Mouse (Mus musculus) heart, postnatal 0 days (tissue): Measurements from ENCODE around the gene Gm3594. TPM values are rescaled to one million over a fixed set of nuclear protein-coding genes. Genes with fewer than 3 reads are reported as not detected.
"Not testable (repeated sequence)": the region's sequence is repeated elsewhere in the genome, so short reads cannot be mapped to it uniquely, and the experiment has no call there.

Experiments used
- ATAC-seq: fragments of 200-750 bp; cut with Nextera tagmentation; 2 replicates; pipeline ENCODE4 v1.8.0; 2017; ENCODE audit warnings: low read depth, moderate number of reproducible peaks, moderate library complexity; ENCODE audit not compliant: insufficient read depth
- DNase-seq: peaks from one replicate; pipeline ENCODE4 v3.0.0-alpha.2; 2016; ENCODE audit warnings: low spot score
- H3K27ac ChIP-seq: fragments of 300-500 bp; sonication (generic); 2 replicates; pipeline ENCODE4 v1.5.1; 2014; ENCODE audit warnings: low read depth, mild to moderate bottlenecking
- H3K27me3 ChIP-seq: fragments of 300-500 bp; sonication (generic); 2 replicates; pipeline ENCODE4 v1.6.1; 2014; ENCODE audit warnings: low read length, mixed read lengths; ENCODE audit not compliant: control insufficient read depth, insufficient read depth
- H3K36me3 ChIP-seq: fragments of 300-500 bp; sonication (generic); replicated peaks from 2 replicates; pipeline ENCODE4 v1.6.1; 2014; ENCODE audit warnings: low read length, mixed read lengths; ENCODE audit not compliant: control insufficient read depth, insufficient read depth
- H3K4me1 ChIP-seq: fragments of 300-500 bp; sonication (generic); 2 replicates; pipeline ENCODE4 v1.6.1; 2014; ENCODE audit warnings: antibody characterized with exemption; ENCODE audit not compliant: control insufficient read depth, insufficient read depth
- H3K4me2 ChIP-seq: fragments of 300-500 bp; sonication (generic); 2 replicates; pipeline ENCODE4 v1.6.1; 2014; ENCODE audit warnings: low read depth, mild to moderate bottlenecking, low read length, moderate library complexity
- H3K4me3 ChIP-seq: fragments of 300-500 bp; sonication (generic); 2 replicates; pipeline ENCODE4 v1.5.1; 2014; ENCODE audit warnings: low read depth, low read length
- H3K9ac ChIP-seq: fragments of 300-500 bp; sonication (generic); replicated peaks from 2 replicates; pipeline ENCODE4 v1.6.1; 2014; ENCODE audit warnings: low read depth, low read length, mixed read lengths
- H3K9me3 ChIP-seq: fragments of 300-500 bp; sonication (generic); replicated peaks from 2 replicates; pipeline ENCODE4 v1.6.1; 2016; ENCODE audit warnings: low read length; ENCODE audit not compliant: control insufficient read depth
- WGBS: fragments of 180-500 bp; shearing (Covaris S2); extraction: QIAGEN DNeasy Blood & Tissue Kit; methylation state at CpG from one replicate; pipeline ENCODE4 v1.1.7; 2014; 5-methylcytosine and 5-hydroxymethylcytosine counted together
- polyA plus RNA-seq: library from polyadenylated mRNA; unstranded; fragments of >200 nt; fragmentation: Nextera tagmentation; extraction: Ambion mirVana; gene quantifications from 2 replicates; pipeline ENCODE4 v1.2.1, GENCODE M21; 2015
- total RNA-seq: library from RNA; depleted of rRNA; stranded (reverse); fragments of >200 nt; gene quantifications from 2 replicates; pipeline ENCODE4 v1.2.3, GENCODE M21; 2014; ENCODE audit warnings: low replicate concordance; rRNA removed

Gm3594 gene
- total and polyA plus RNA-seq, 2 experiments from 2014 or later = not detected

DNA sequence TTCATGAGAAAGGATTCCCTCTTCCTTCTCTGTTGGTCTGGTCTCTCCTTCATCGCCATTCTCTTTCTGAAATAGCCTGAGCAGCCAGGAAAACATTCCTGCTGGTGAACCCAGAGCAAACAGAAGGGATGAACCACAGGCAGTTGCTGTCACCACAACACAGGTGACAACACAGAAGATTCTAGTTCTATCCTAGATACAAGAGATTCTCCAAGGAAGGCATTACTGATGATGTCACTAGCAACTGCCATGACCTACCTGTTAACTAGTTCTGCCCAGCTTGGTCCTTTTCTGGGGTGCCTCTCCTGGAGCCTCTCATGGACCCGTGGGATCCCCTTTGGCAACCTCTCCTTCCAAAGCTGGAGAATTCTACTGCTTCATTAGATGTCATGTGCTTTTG lies 32.0 kb downstream of the Gm3594 start, which contains the start of gene Gm3591:
Gm3591 (minus strand) TSS at position 101 of the 400 bp plus-strand sequence.
- no CpG with 5 or more reads among the region's 2 CpGs for WGBS
- not testable (repeated sequence) for H3K4me1 ChIP-seq, H3K36me3 ChIP-seq, H3K4me3 ChIP-seq, DNase-seq, ATAC-seq, H3K27me3 ChIP-seq, H3K4me2 ChIP-seq, H3K9me3 ChIP-seq, H3K9ac ChIP-seq, H3K27ac ChIP-seq

DNA sequence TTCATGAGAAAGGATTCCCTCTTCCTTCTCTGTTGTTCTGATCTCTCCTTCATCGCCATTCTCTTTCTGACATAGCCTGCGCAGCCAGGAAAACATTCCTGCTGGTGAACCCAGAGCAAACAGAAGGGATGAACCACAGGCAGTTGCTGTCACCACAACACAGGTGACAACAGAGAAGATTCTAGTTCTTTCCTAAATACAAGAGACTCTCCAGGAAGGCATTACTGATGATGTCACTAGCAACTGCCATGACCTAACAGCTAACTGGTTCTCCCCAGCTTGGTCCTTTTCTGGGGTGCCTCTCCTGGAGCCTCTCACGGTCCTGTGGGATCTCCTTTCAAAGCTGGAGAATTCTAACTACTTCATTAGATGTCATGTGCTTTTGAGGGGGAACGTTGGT lies 54.2 kb downstream of the Gm3594 start, which contains the start of gene Gm16440:
Gm16440 (minus strand) TSS at position 101 of the 400 bp plus-strand sequence.
- not testable (repeated sequence) for H3K36me3 ChIP-seq, ATAC-seq, H3K4me1 ChIP-seq, H3K9me3 ChIP-seq, H3K4me2 ChIP-seq, H3K9ac ChIP-seq, H3K27ac ChIP-seq, H3K27me3 ChIP-seq, H3K4me3 ChIP-seq, DNase-seq
- WGBS = 72% methylated on average over 2 of the region's 4 CpGs

Other genes with a start within 250 kb of the Gm3594 start
- 0.27 TPM in 1 of 2 replicates, not detected in the other for gene Gm21560, start 225.3 kb downstream of the Gm3594 start, total RNA-seq
- gene Gm21560, start 225.3 kb downstream of the Gm3594 start, polyA plus RNA-seq = not detected in 2 replicates
- gene Gm3411, start 157.4 kb downstream of the Gm3594 start, total RNA-seq = 2.4 TPM in 1 of 2 replicates, not detected in the other
- 1.0 and 1.1 TPM in 2 replicates for gene Gm3411, start 157.4 kb downstream of the Gm3594 start, polyA plus RNA-seq
- gene Gm21103, start 139.8 kb downstream of the Gm3594 start, total RNA-seq = not detected in 2 replicates
- 0.15 TPM in 1 of 2 replicates, not detected in the other for gene Gm21103, start 139.8 kb downstream of the Gm3594 start, polyA plus RNA-seq
- not detected in 2 replicates for gene Gm3618, start 100.9 kb downstream of the Gm3594 start, total RNA-seq
- not detected in 2 replicates for gene Gm3618, start 100.9 kb downstream of the Gm3594 start, polyA plus RNA-seq
- not detected in 2 replicates for gene Gm16440, start 54.3 kb downstream of the Gm3594 start, total RNA-seq
- gene Gm16440, start 54.3 kb downstream of the Gm3594 start, polyA plus RNA-seq = not detected in 2 replicates
- gene Gm3591, start 32.1 kb downstream of the Gm3594 start, total RNA-seq = 0.73 TPM in 1 of 2 replicates, not detected in the other
- 0.65 and 1.1 TPM in 2 replicates for gene Gm3591, start 32.1 kb downstream of the Gm3594 start, polyA plus RNA-seq
- not detected in 2 replicates for gene Gm8356, start 92.7 kb upstream of the Gm3594 start, total RNA-seq
- not detected in 2 replicates for gene Gm8356, start 92.7 kb upstream of the Gm3594 start, polyA plus RNA-seq
- gene Gm3629, start 146.0 kb upstream of the Gm3594 start, total RNA-seq = not detected in 2 replicates
- 0.14 TPM in 1 of 2 replicates, not detected in the other for gene Gm3629, start 146.0 kb upstream of the Gm3594 start, polyA plus RNA-seq
- gene Gm3460, start 177.8 kb upstream of the Gm3594 start, total RNA-seq = not detected in 2 replicates
- not detected in 2 replicates for gene Gm3460, start 177.8 kb upstream of the Gm3594 start, polyA plus RNA-seq
- not detected in 2 replicates for gene Gm10251, start 239.6 kb upstream of the Gm3594 start, total RNA-seq
- not detected in 2 replicates for gene Gm10251, start 239.6 kb upstream of the Gm3594 start, polyA plus RNA-seq